Comparison of ENCODE assay signal across 8 mouse cellular contexts in genomic region chr17:46554646-46554976, GRCm38 (mm10). TPM values are rescaled to one million over a fixed set of nuclear protein-coding genes. Genes with fewer than 3 reads are reported as not detected.
DNase-seq lines count a peak whose midpoint lies in the region; ATAC-seq lines count a peak whose summit lies in the region.

No protein-coding gene starts in this region.

- H3K27ac ChIP-seq in heart, embryonic 10.5 days, result peak overlapping the region; percentile 99
- H3K27ac ChIP-seq in kidney, embryonic 14.5 days (ENCODE audit: low read depth, low read length), result peak overlapping the region; percentile 90; the same call in 1 of the 2 replicates
- peak overlapping the region; percentile 98 for H3K27ac ChIP-seq in midbrain, embryonic 10.5 days (replicated peaks)

- ATAC-seq in kidney, embryonic 14.5 days (ENCODE audit: low FRiP score, low TSS enrichment), result no peak

- 1% methylated on average over 11 of the region's 11 CpGs for WGBS in heart, embryonic 10.5 days
- under 1% methylated on average over 11 of the region's 11 CpGs for WGBS in kidney, embryonic 14.5 days
- under 1% methylated on average over 11 of the region's 11 CpGs for WGBS in midbrain, embryonic 10.5 days

- peak overlapping the region; percentile 74 for H3K4me2 ChIP-seq in kidney, embryonic 14.5 days (replicated peaks; ENCODE audit: low read depth, low read length)

- H3K9ac ChIP-seq in kidney, embryonic 14.5 days (ENCODE audit: low read depth, low read length), result peak overlapping the region; percentile 99

- peak; percentile 54 for DNase-seq in embryo, embryonic 10.5 days (ENCODE audit: low spot score)
- no peak for DNase-seq in embryo, embryonic 9.5 days (ENCODE audit: extremely low spot score)
- peak; percentile 39 for DNase-seq in MN1 (ENCODE audit: low spot score)
- no peak for DNase-seq in heart, embryonic 10.5 days (ENCODE audit: low spot score)
- no peak for DNase-seq in midbrain, embryonic 10.5 days (ENCODE audit: low spot score)
- no peak for DNase-seq in spleen, postnatal 10 days (ENCODE audit: low spot score in 2 of 2)
- DNase-seq in thymus, postnatal 36 days, result no peak

- peaks cover 47% of the 10 kb centered on the region for H3K4me1 ChIP-seq in heart, embryonic 10.5 days
- peaks cover 28% of the 10 kb centered on the region for H3K4me1 ChIP-seq in kidney, embryonic 14.5 days (ENCODE audit: control insufficient read depth, insufficient read depth, low read length)
- peaks cover 48% of the 10 kb centered on the region for H3K4me1 ChIP-seq in midbrain, embryonic 10.5 days

- no peaks in the 10 kb centered on the region for H3K27me3 ChIP-seq in heart, embryonic 10.5 days (ENCODE audit: insufficient read depth, poor library complexity, severe bottlenecking)
- H3K27me3 ChIP-seq in kidney, embryonic 14.5 days (ENCODE audit: control insufficient read depth, insufficient read depth, low read length), result no peaks in the 10 kb centered on the region
- peaks cover 13% of the 10 kb centered on the region; the same call in 1 of the 2 replicates for H3K27me3 ChIP-seq in midbrain, embryonic 10.5 days (ENCODE audit: low read depth, poor library complexity, severe bottlenecking)

- H3K9me3 ChIP-seq in heart, embryonic 10.5 days, result no peaks in the 10 kb centered on the region
- H3K9me3 ChIP-seq in kidney, embryonic 14.5 days (ENCODE audit: control insufficient read depth, low read length), result no peaks in the 10 kb centered on the region; the same call in 1 of the 2 replicates
- no peaks in the 10 kb centered on the region for H3K9me3 ChIP-seq in midbrain, embryonic 10.5 days (replicated peaks)

- H3K4me3 ChIP-seq in heart, embryonic 10.5 days, result peak overlapping the region; percentile 98
- peak overlapping the region; percentile 99 for H3K4me3 ChIP-seq in kidney, embryonic 14.5 days (ENCODE audit: low read length)
- peak overlapping the region; percentile 99 for H3K4me3 ChIP-seq in midbrain, embryonic 10.5 days

- H3K36me3 ChIP-seq in heart, embryonic 10.5 days, result peaks cover 27% of the 10 kb centered on the region
- peaks cover 28% of the 10 kb centered on the region for H3K36me3 ChIP-seq in kidney, embryonic 14.5 days (ENCODE audit: control insufficient read depth, insufficient read depth, low read length)
- H3K36me3 ChIP-seq in midbrain, embryonic 10.5 days, result peaks cover 28% of the 10 kb centered on the region

RNA-seq across cellular contexts. Expression of gene Srf, which starts 1.4 kb away (rescaled TPM):
- 10.9 and 15.7 TPM in 2 replicates for polyA plus RNA-seq in heart, embryonic 10.5 days (2016; fragmentation: Nextera tagmentation; extraction: Ambion mirVana)
- polyA plus RNA-seq in kidney, embryonic 14.5 days (2014; fragmentation: Nextera tagmentation; extraction: Ambion mirVana), result 10.3 and 12.8 TPM in 2 replicates
- 5.0 and 6.5 TPM in 2 replicates for polyA plus RNA-seq in midbrain, embryonic 10.5 days (2016; fragmentation: Nextera tagmentation; extraction: Ambion mirVana)

RNA-seq across cellular contexts. Expression of gene Cul9, which starts 8.4 kb away (rescaled TPM):
- polyA plus RNA-seq in heart, embryonic 10.5 days (2016; fragmentation: Nextera tagmentation; extraction: Ambion mirVana), result 4.8 and 5.3 TPM in 2 replicates
- polyA plus RNA-seq in kidney, embryonic 14.5 days (2014; fragmentation: Nextera tagmentation; extraction: Ambion mirVana), result 3.0 and 4.8 TPM in 2 replicates
- polyA plus RNA-seq in midbrain, embryonic 10.5 days (2016; fragmentation: Nextera tagmentation; extraction: Ambion mirVana), result 4.4 and 6.3 TPM in 2 replicates

RNA-seq across cellular contexts. Expression of gene Dnph1, which starts 58.1 kb away (rescaled TPM):
- polyA plus RNA-seq in heart, embryonic 10.5 days (2016; fragmentation: Nextera tagmentation; extraction: Ambion mirVana), result 36.5 and 52.8 TPM in 2 replicates
- polyA plus RNA-seq in kidney, embryonic 14.5 days (2014; fragmentation: Nextera tagmentation; extraction: Ambion mirVana), result 67.9 and 71.2 TPM in 2 replicates
- polyA plus RNA-seq in midbrain, embryonic 10.5 days (2016; fragmentation: Nextera tagmentation; extraction: Ambion mirVana), result 85.2 and 98.4 TPM in 2 replicates

Comparison
In these comparisons a context has a peak if more than half of its experiments do, and no peak if none do; other contexts are left out.
1. DNase-seq: peak in embryo, embryonic 10.5 days (single experiment) and MN1 (single experiment); none in embryo, embryonic 9.5 days (single experiment), heart, embryonic 10.5 days (single experiment), midbrain, embryonic 10.5 days (single experiment), spleen, postnatal 10 days (0 of 2) and thymus, postnatal 36 days (0 of 2).
2. Peak in every context shown above with its lines, with median percentiles within 50 percentile points of each other: H3K27ac ChIP-seq and H3K4me3 ChIP-seq.